Mouse (Mus musculus): ENCODE results near the gene Etv3. TPM values are rescaled to one million over a fixed set of nuclear protein-coding genes. Genes with fewer than 3 reads are reported as not detected.

The Etv3 gene
- total and polyA plus RNA-seq, 2 experiments from 2014 or later: 7.9 to 9.8 TPM

DNA sequence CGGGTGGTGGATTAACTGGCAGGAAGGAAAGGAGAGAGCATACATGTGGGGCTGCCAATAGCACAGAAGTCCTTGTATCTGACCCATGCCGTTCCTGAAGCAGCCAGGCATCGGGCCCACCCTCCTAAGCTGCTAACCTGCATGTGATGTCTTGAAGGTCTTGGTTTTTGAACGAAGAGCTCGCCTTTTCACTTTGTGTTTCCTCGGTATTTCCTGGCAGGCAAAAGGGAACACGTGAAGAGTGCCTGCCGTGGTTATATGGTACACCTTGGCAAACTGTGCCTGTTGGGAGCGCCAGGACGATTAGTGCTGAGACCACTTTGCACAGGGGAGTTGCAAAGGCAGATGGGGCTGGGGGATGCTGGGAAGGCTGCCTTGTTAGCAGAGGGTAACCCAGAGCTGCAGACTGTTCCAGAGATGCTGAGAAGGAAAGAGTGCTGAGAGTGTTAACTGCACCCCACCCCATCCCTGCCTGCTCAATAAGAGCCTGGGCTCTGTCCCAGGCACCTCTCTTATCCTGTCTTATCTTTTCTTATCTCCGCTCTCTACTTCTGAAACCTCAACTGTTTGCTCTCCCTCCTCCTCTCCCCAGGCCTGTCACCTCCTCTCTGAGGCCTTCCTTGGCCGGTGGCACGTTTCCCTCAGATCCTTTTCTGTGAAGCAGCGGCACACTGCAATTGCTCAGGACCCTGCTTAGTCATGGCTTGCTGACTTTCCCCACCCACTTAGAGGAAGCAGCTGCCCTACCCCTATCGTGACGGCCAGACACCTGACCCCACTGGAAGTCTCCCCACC lies 13.0 kb upstream of the Etv3 start:
- H3K4me3 ChIP-seq (ENCODE audit: low read depth, low read length): no peak overlapping the region
- H3K27me3 ChIP-seq (ENCODE audit: insufficient read depth, low read length): no peaks in the 10 kb centered on the region
- H3K4me1 ChIP-seq (ENCODE audit: insufficient read depth, low read length): no peaks in the 10 kb centered on the region
- WGBS: 40% methylated on average over 16 of the region's 16 CpGs
- H3K4me2 ChIP-seq (ENCODE audit: low read depth, low read length, poor library complexity, severe bottlenecking): no peak overlapping the region
- no peak for DNase-seq (ENCODE audit: low spot score)
- no peak overlapping the region for H3K27ac ChIP-seq (ENCODE audit: low read depth, low read length)
- H3K9ac ChIP-seq (replicated peaks; ENCODE audit: low read length, poor library complexity, severe bottlenecking): no peak overlapping the region
- no peak for ATAC-seq (ENCODE audit: low FRiP score)
- H3K9me3 ChIP-seq (ENCODE audit: low read length): no peaks in the 10 kb centered on the region
- no peaks in the 10 kb centered on the region for H3K36me3 ChIP-seq (ENCODE audit: insufficient read depth, low read length)
- TF ChIP-seq CTCF (IDR thresholded peaks at IDR 0.05): no peak

DNA sequence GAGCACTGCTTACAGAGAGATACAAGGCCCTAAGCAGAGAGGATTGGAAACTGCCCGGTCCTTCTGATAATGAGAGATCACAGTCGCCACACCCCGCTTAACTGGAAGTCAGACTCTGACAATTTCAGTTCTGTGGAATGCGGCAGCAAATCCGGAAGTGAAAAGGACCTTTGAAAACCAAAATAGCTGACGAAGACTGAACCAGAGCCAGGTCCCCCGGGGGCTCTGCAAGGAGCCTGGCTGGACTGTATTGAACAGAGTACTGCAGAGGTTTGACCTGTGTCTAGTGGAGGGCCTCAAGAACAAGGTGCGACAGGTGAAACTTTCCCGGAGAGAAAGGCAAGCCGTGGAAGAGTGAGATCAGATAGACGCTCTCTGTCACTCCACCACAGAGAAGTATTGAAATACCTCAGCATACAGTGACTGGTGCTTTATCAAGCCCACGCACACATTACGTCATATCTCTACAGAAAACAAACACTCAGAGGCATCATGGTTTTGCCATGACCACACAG lies 9.6 kb upstream of the Etv3 start:
- TF ChIP-seq CTCF (IDR thresholded peaks at IDR 0.05): no peak
- ATAC-seq (ENCODE audit: low FRiP score): no peak
- no peak overlapping the region for H3K27ac ChIP-seq (ENCODE audit: low read depth, low read length)
- DNase-seq (ENCODE audit: low spot score): no peak
- H3K9me3 ChIP-seq (ENCODE audit: low read length): no peaks in the 10 kb centered on the region
- H3K27me3 ChIP-seq (ENCODE audit: insufficient read depth, low read length): no peaks in the 10 kb centered on the region
- no peak overlapping the region for H3K9ac ChIP-seq (replicated peaks; ENCODE audit: low read length, poor library complexity, severe bottlenecking)
- H3K4me1 ChIP-seq (ENCODE audit: insufficient read depth, low read length): no peaks in the 10 kb centered on the region
- H3K4me3 ChIP-seq (ENCODE audit: low read depth, low read length): no peak overlapping the region
- WGBS: 56% methylated on average over 13 of the region's 13 CpGs
- no peak overlapping the region for H3K4me2 ChIP-seq (ENCODE audit: low read depth, low read length, poor library complexity, severe bottlenecking)
- no peaks in the 10 kb centered on the region for H3K36me3 ChIP-seq (ENCODE audit: insufficient read depth, low read length)

DNA sequence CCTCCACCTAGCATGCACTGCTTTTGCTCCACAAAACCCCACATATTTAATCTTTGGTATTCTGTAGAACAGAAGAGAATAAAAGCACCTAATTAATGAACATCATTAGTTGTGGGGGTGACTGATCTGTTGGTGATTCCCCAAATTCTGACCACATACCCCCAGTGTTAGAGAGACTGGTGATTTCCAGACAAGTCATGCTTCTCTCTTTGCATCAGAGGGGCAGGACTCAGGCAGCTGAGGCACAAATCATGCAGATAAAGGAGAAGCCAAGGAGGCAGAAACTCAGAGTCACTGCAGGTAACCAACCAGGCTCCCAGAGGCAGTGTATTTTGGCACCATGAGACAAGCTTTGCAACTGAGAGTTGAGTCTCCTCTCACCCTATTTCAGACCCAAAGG lies 6.8 kb upstream of the Etv3 start:
- Histone ChIP-seq H3K4me3 (ENCODE audit: low read depth, low read length) (no peak overlapping the region), H3K27ac (ENCODE audit: low read depth, low read length) (no peak overlapping the region), H3K36me3 (ENCODE audit: insufficient read depth, low read length) (no peaks in the 10 kb centered on the region), H3K9ac (replicated peaks; ENCODE audit: low read length, poor library complexity, severe bottlenecking) (no peak overlapping the region), H3K27me3 (ENCODE audit: insufficient read depth, low read length) (no peaks in the 10 kb centered on the region), H3K4me2 (ENCODE audit: low read depth, low read length, poor library complexity, severe bottlenecking) (no peak overlapping the region), H3K4me1 (ENCODE audit: insufficient read depth, low read length) (no peaks in the 10 kb centered on the region), H3K9me3 (ENCODE audit: low read length) (no peaks in the 10 kb centered on the region)
- DNase-seq (ENCODE audit: low spot score) (no peak), ATAC-seq (ENCODE audit: low FRiP score) (no peak)
- TF ChIP-seq CTCF (IDR thresholded peaks at IDR 0.05): no peak

DNA sequence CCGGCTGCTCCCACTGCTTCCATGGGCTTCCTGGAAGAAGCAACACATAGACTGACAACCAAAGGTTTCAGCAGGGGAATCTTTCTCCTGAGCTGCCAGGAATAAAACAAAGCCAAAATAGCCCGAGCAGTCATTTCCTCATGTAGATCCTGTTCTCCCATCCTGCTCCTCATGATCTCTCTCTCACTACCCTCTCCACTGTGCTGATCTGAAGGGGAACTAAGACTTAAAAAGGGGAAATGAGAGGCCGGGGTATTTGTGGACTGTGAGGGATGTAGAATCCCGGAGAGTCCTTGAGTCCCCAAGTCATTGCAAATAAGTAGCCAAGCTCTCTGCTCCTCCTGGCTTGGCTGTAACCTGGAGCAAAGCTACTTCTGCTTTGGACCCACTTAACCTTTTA lies 4.1 kb upstream of the Etv3 start:
- no peak overlapping the region for H3K4me3 ChIP-seq (ENCODE audit: low read depth, low read length)
- no peaks in the 10 kb centered on the region for H3K36me3 ChIP-seq (ENCODE audit: insufficient read depth, low read length)
- H3K27me3 ChIP-seq (ENCODE audit: insufficient read depth, low read length): no peaks in the 10 kb centered on the region
- DNase-seq (ENCODE audit: low spot score): no peak
- no peaks in the 10 kb centered on the region for H3K9me3 ChIP-seq (ENCODE audit: low read length)
- no peak for ATAC-seq (ENCODE audit: low FRiP score)
- no peak overlapping the region for H3K9ac ChIP-seq (replicated peaks; ENCODE audit: low read length, poor library complexity, severe bottlenecking)
- no peaks in the 10 kb centered on the region for H3K4me1 ChIP-seq (ENCODE audit: insufficient read depth, low read length)
- TF ChIP-seq CTCF (IDR thresholded peaks at IDR 0.05): no peak
- H3K4me2 ChIP-seq (ENCODE audit: low read depth, low read length, poor library complexity, severe bottlenecking): no peak overlapping the region
- no peak overlapping the region for H3K27ac ChIP-seq (ENCODE audit: low read depth, low read length)
- 78% methylated on average over 4 of the region's 4 CpGs for WGBS

DNA sequence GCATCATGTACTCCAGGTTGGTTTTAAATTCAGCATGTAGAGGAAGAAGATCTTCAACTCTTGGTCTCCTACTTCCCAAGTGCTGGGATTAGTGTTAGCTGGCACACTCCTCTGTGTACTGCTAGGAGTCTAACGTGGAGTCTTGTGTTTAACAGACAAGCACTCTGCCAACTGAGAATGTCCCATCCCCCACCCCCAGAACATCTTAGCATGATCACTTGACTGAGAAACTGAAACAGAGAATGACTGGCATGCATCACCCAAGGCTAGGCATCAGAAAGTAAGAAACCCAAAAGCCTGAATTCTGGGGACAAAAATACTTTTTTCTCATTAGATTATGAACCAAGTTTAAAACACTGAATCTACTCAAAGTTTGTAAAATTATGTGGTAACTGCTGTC lies 3.4 kb upstream of the Etv3 start:
- WGBS: 47% methylated on average over 1 of the region's 1 CpGs
- Histone ChIP-seq H3K36me3 (ENCODE audit: insufficient read depth, low read length) (no peaks in the 10 kb centered on the region), H3K9me3 (ENCODE audit: low read length) (no peaks in the 10 kb centered on the region), H3K9ac (replicated peaks; ENCODE audit: low read length, poor library complexity, severe bottlenecking) (no peak overlapping the region), H3K4me3 (ENCODE audit: low read depth, low read length) (no peak overlapping the region), H3K27me3 (ENCODE audit: insufficient read depth, low read length) (no peaks in the 10 kb centered on the region), H3K27ac (ENCODE audit: low read depth, low read length) (no peak overlapping the region), H3K4me1 (ENCODE audit: insufficient read depth, low read length) (no peaks in the 10 kb centered on the region), H3K4me2 (ENCODE audit: low read depth, low read length, poor library complexity, severe bottlenecking) (no peak overlapping the region)
- no peak for TF ChIP-seq CTCF (IDR thresholded peaks at IDR 0.05)
- DNase-seq (ENCODE audit: low spot score) (no peak), ATAC-seq (ENCODE audit: low FRiP score) (no peak)

DNA sequence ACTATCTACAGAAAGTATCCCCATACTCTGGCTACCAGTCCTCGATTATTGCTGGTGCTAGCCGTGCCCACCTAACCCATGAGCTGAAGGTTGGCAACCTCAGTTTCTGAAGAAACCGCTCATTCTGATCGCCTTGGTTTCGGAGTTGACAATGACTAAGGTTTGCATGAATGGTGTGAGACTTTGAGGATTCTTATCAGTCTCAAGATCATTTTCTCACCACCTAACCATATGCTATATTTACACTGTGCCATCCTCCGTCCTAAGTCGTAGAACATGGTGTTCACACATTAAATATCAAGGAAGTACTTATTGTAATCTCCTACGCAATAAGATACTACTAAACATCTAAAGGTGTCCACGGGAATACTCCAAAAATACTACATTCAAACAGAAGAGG lies 1.5 kb upstream of the Etv3 start:
- no peak for ATAC-seq (ENCODE audit: low FRiP score)
- no peak overlapping the region for H3K4me2 ChIP-seq (ENCODE audit: low read depth, low read length, poor library complexity, severe bottlenecking)
- H3K9me3 ChIP-seq (ENCODE audit: low read length): no peaks in the 10 kb centered on the region
- WGBS: 92% methylated on average over 9 of the region's 9 CpGs
- H3K27me3 ChIP-seq (ENCODE audit: insufficient read depth, low read length): no peaks in the 10 kb centered on the region
- peaks cover 7% of the 10 kb centered on the region for H3K36me3 ChIP-seq (ENCODE audit: insufficient read depth, low read length)
- H3K27ac ChIP-seq (ENCODE audit: low read depth, low read length): no peak overlapping the region
- no peak overlapping the region for H3K9ac ChIP-seq (replicated peaks; ENCODE audit: low read length, poor library complexity, severe bottlenecking)
- no peaks in the 10 kb centered on the region for H3K4me1 ChIP-seq (ENCODE audit: insufficient read depth, low read length)
- no peak for TF ChIP-seq CTCF (IDR thresholded peaks at IDR 0.05)
- no peak for DNase-seq (ENCODE audit: low spot score)
- no peak overlapping the region for H3K4me3 ChIP-seq (ENCODE audit: low read depth, low read length)
